ENCODE assay signal across 9 mouse cellular contexts in the genomic region with DNA sequence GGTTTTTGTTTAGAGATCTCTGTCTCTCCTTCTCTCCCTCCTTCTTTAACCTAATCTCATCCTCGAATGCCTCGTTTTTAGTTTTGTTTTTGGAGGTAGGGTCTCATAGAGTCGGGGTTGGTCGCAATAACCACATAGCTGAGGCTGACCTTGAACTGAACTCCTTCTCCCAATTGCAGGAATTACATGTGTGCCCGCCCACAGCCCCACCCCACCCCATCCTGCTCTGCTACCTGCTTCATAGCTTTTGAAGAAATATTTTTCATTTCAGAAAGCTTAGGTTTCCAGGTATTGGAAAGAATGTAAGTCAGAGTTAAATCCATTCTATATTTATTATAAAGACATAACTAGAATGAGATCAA. TPM values are rescaled to one million over a fixed set of nuclear protein-coding genes. Genes with fewer than 3 reads are reported as not detected.
DNase-seq lines count a peak whose midpoint lies in the region; ATAC-seq and TF ChIP-seq lines count a peak whose summit lies in the region.
"Had no signal": no experiment of that assay in that cellular context is flagged by ENCODE, and none has a peak within 500 bp of the region (broad histone marks: within the 10 kb centered on the region; RNA-seq: fewer than 3 reads in every experiment).

No protein-coding gene starts in this region.

- ATAC-seq in kidney, embryonic 16.5 days (ENCODE audit: low FRiP score, low TSS enrichment) = peak; percentile 75
- peak; percentile 69 for ATAC-seq in embryonic facial prominence, embryonic 14.5 days (ENCODE audit: low read depth)
- peak; percentile 76 for ATAC-seq in intestine, embryonic 15.5 days
- ATAC-seq in midbrain, postnatal 0 days (ENCODE audit: low FRiP score) = peak; percentile 76

- peak overlapping the region; percentile 86 for H3K9ac ChIP-seq in kidney, embryonic 16.5 days (replicated peaks; ENCODE audit: low read length)
- peak overlapping the region; percentile 75 for H3K9ac ChIP-seq in embryonic facial prominence, embryonic 14.5 days (ENCODE audit: low read depth, low read length)
- H3K9ac ChIP-seq in intestine, embryonic 15.5 days = no peak overlapping the region
- H3K9ac ChIP-seq in midbrain, postnatal 0 days (replicated peaks; ENCODE audit: low read length, poor library complexity, severe bottlenecking) = peak overlapping the region; percentile 64; the same call in 1 of the 2 replicates

- TF ChIP-seq CTCF in midbrain, postnatal 0 days (IDR thresholded peaks at IDR 0.05) = no peak

- peak overlapping the region; percentile 86 for H3K4me3 ChIP-seq in kidney, embryonic 16.5 days (ENCODE audit: low read length)
- peak overlapping the region; percentile 52 for H3K4me3 ChIP-seq in embryonic facial prominence, embryonic 14.5 days (ENCODE audit: low read depth, low read length)
- peak overlapping the region; percentile 72 for H3K4me3 ChIP-seq in intestine, embryonic 15.5 days (replicated peaks)
- H3K4me3 ChIP-seq in midbrain, postnatal 0 days (ENCODE audit: low read depth, low read length) = peak overlapping the region; percentile 48

- H3K9me3 ChIP-seq in kidney, embryonic 16.5 days (ENCODE audit: low read length) = no peaks in the 10 kb centered on the region
- H3K9me3 ChIP-seq in embryonic facial prominence, embryonic 14.5 days (ENCODE audit: control insufficient read depth, low read length) = no peaks in the 10 kb centered on the region
- no peaks in the 10 kb centered on the region for H3K9me3 ChIP-seq in intestine, embryonic 15.5 days
- H3K9me3 ChIP-seq in midbrain, postnatal 0 days (ENCODE audit: low read length) = no peaks in the 10 kb centered on the region

- 43% methylated on average over 5 of the region's 5 CpGs for WGBS in kidney, embryonic 16.5 days
- 36% methylated on average over 5 of the region's 5 CpGs for WGBS in embryonic facial prominence, embryonic 14.5 days
- WGBS in intestine, embryonic 15.5 days = 40% methylated on average over 5 of the region's 5 CpGs
- WGBS in midbrain, postnatal 0 days = 50% methylated on average over 5 of the region's 5 CpGs

- peaks cover 5% of the 10 kb centered on the region; the same call in 1 of the 2 replicates for H3K4me1 ChIP-seq in kidney, embryonic 16.5 days (ENCODE audit: insufficient read depth, low read length)
- H3K4me1 ChIP-seq in embryonic facial prominence, embryonic 14.5 days (ENCODE audit: control insufficient read depth, insufficient read depth, low read length) = peaks cover 7% of the 10 kb centered on the region
- no peaks in the 10 kb centered on the region for H3K4me1 ChIP-seq in intestine, embryonic 15.5 days (replicated peaks)
- peaks cover 3% of the 10 kb centered on the region; the same call in 1 of the 2 replicates for H3K4me1 ChIP-seq in midbrain, postnatal 0 days (ENCODE audit: insufficient read depth, low read length)

- peak overlapping the region; percentile 75 for H3K4me2 ChIP-seq in kidney, embryonic 16.5 days (replicated peaks; ENCODE audit: low read depth, low read length)
- peak overlapping the region; percentile 68 for H3K4me2 ChIP-seq in embryonic facial prominence, embryonic 14.5 days (ENCODE audit: low read depth, low read length)
- H3K4me2 ChIP-seq in intestine, embryonic 15.5 days (replicated peaks) = peak overlapping the region; percentile 53
- H3K4me2 ChIP-seq in midbrain, postnatal 0 days (ENCODE audit: low read depth, low read length, poor library complexity, severe bottlenecking) = peak overlapping the region; percentile 66

- DNase-seq in kidney, postnatal 4 days = no peak
- DNase-seq in embryonic facial prominence, embryonic 14.5 days (ENCODE audit: low spot score) = no peak
- DNase-seq in midbrain, postnatal 0 days (ENCODE audit: low spot score) = no peak
- DNase-seq in gastrocnemius, postnatal 4 days (ENCODE audit: low spot score in 2 of 2) = no peak
- no peak for DNase-seq in gastrocnemius, postnatal 10 days
- no peak for DNase-seq in B cell, adult 2 months

- H3K36me3 ChIP-seq in kidney, embryonic 16.5 days (ENCODE audit: insufficient read depth, low read length) = no peaks in the 10 kb centered on the region
- H3K36me3 ChIP-seq in embryonic facial prominence, embryonic 14.5 days (ENCODE audit: control insufficient read depth, insufficient read depth, low read length) = no peaks in the 10 kb centered on the region
- no peaks in the 10 kb centered on the region for H3K36me3 ChIP-seq in intestine, embryonic 15.5 days
- H3K36me3 ChIP-seq in midbrain, postnatal 0 days (ENCODE audit: insufficient read depth, low read length) = no peaks in the 10 kb centered on the region

- no peaks in the 10 kb centered on the region for H3K27me3 ChIP-seq in kidney, embryonic 16.5 days (ENCODE audit: insufficient read depth, low read length)
- H3K27me3 ChIP-seq in embryonic facial prominence, embryonic 14.5 days (replicated peaks; ENCODE audit: control insufficient read depth, insufficient read depth, low read length) = no peaks in the 10 kb centered on the region
- no peaks in the 10 kb centered on the region for H3K27me3 ChIP-seq in intestine, embryonic 15.5 days (replicated peaks)
- H3K27me3 ChIP-seq in midbrain, postnatal 0 days (ENCODE audit: insufficient read depth, low read length) = no peaks in the 10 kb centered on the region

- no peak overlapping the region for H3K27ac ChIP-seq in kidney, embryonic 16.5 days (ENCODE audit: low read length)
- no peak overlapping the region for H3K27ac ChIP-seq in embryonic facial prominence, embryonic 14.5 days (replicated peaks; ENCODE audit: low read depth, low read length)
- 0 out of 2 replicates have a peak overlapping the region, but pooled peaks have one; percentile 17 for H3K27ac ChIP-seq in intestine, embryonic 15.5 days
- H3K27ac ChIP-seq in midbrain, postnatal 0 days (ENCODE audit: low read depth, low read length) = peak overlapping the region; percentile 68; the same call in 1 of the 2 replicates

RNA-seq across cellular contexts. Expression of a gene that starts 0.3 kb away (rescaled TPM):
- polyA plus RNA-seq in kidney, embryonic 16.5 days (2015; fragmentation: Nextera tagmentation; extraction: Ambion mirVana) = 26.6 and 28.7 TPM in 2 replicates
- polyA plus RNA-seq in embryonic facial prominence, embryonic 14.5 days (2014; fragmentation: Nextera tagmentation; extraction: Ambion mirVana) = 19.0 and 22.8 TPM in 2 replicates
- 24.8 and 26.5 TPM in 2 replicates for polyA plus RNA-seq in intestine, embryonic 15.5 days (2015; fragmentation: Nextera tagmentation; extraction: Ambion mirVana)
- 11.6 and 23.8 TPM in 2 replicates for total RNA-seq in midbrain, postnatal 0 days (2014; rRNA removed)
- polyA plus RNA-seq in midbrain, postnatal 0 days (2015; fragmentation: Nextera tagmentation; extraction: Ambion mirVana) = 31.1 and 33.2 TPM in 2 replicates
- total RNA-seq in gastrocnemius, postnatal 4 days (2021) = 10 to 100 TPM in 1 of 2 experiments, 1 to 10 TPM in 1; 8.5 to 10.7 TPM
- 1 to 10 TPM; 8.0 to 9.2 TPM for total RNA-seq in gastrocnemius, postnatal 10 days (2021)

RNA-seq across cellular contexts. Expression of a gene that starts 21.2 kb away (rescaled TPM):
- polyA plus RNA-seq in kidney, embryonic 16.5 days (2015; fragmentation: Nextera tagmentation; extraction: Ambion mirVana) = not detected in 2 replicates
- not detected in 2 replicates for polyA plus RNA-seq in embryonic facial prominence, embryonic 14.5 days (2014; fragmentation: Nextera tagmentation; extraction: Ambion mirVana)
- not detected in 2 replicates for polyA plus RNA-seq in intestine, embryonic 15.5 days (2015; fragmentation: Nextera tagmentation; extraction: Ambion mirVana)
- not detected in 2 replicates for total RNA-seq in midbrain, postnatal 0 days (2014; rRNA removed)
- polyA plus RNA-seq in midbrain, postnatal 0 days (2015; fragmentation: Nextera tagmentation; extraction: Ambion mirVana) = not detected in 2 replicates
- total RNA-seq in gastrocnemius, postnatal 4 days (2021) = not detected
- under 1 TPM in 1 of 2 experiments, not detected in 1; 0.16 TPM for total RNA-seq in gastrocnemius, postnatal 10 days (2021)
- total RNA-seq: hematopoietic stem cell, adult 5-6 weeks had no signal

RNA-seq across cellular contexts. Expression of a gene that starts 35.5 kb away (rescaled TPM):
- 9.4 and 10.5 TPM in 2 replicates for polyA plus RNA-seq in kidney, embryonic 16.5 days (2015; fragmentation: Nextera tagmentation; extraction: Ambion mirVana)
- polyA plus RNA-seq in embryonic facial prominence, embryonic 14.5 days (2014; fragmentation: Nextera tagmentation; extraction: Ambion mirVana) = 14.8 and 16.0 TPM in 2 replicates
- 8.2 and 10.2 TPM in 2 replicates for polyA plus RNA-seq in intestine, embryonic 15.5 days (2015; fragmentation: Nextera tagmentation; extraction: Ambion mirVana)
- 17.7 and 25.3 TPM in 2 replicates for total RNA-seq in midbrain, postnatal 0 days (2014; rRNA removed)
- 2.6 and 3.3 TPM in 2 replicates for polyA plus RNA-seq in midbrain, postnatal 0 days (2015; fragmentation: Nextera tagmentation; extraction: Ambion mirVana)
- total RNA-seq in gastrocnemius, postnatal 4 days (2021) = 10 to 100 TPM; 28.3 to 31.0 TPM
- total RNA-seq in gastrocnemius, postnatal 10 days (2021) = 10 to 100 TPM; 19.6 to 25.6 TPM

Comparison
In these comparisons a context has a peak if more than half of its experiments do, and no peak if none do; other contexts are left out.
1. H3K27ac ChIP-seq: peak in intestine, embryonic 15.5 days (single experiment) and midbrain, postnatal 0 days (single experiment); none in kidney, embryonic 16.5 days (single experiment) and embryonic facial prominence, embryonic 14.5 days (single experiment).
2. Peak in every context shown above with its lines, with median percentiles within 50 percentile points of each other: ATAC-seq, H3K4me2 ChIP-seq and H3K4me3 ChIP-seq.